Mouse (Mus musculus) myocyte (in vitro differentiated cells): ENCODE data around the gene Rbm20.

Source experiments
- E2F4 ChIP-seq: IDR thresholded peaks from one replicate; pipeline ENCODE4 v1.6.1; 2011; ENCODE audit warnings: mild to moderate bottlenecking, control low read depth, moderate library complexity; ENCODE audit not compliant: insufficient read depth
- POLR2A ChIP-seq: IDR thresholded peaks from one replicate; pipeline ENCODE4 v1.6.1; 2011; ENCODE audit warnings: low read depth, mild to moderate bottlenecking, control low read depth, moderate library complexity; ENCODE audit not compliant: insufficient read length

DNA sequence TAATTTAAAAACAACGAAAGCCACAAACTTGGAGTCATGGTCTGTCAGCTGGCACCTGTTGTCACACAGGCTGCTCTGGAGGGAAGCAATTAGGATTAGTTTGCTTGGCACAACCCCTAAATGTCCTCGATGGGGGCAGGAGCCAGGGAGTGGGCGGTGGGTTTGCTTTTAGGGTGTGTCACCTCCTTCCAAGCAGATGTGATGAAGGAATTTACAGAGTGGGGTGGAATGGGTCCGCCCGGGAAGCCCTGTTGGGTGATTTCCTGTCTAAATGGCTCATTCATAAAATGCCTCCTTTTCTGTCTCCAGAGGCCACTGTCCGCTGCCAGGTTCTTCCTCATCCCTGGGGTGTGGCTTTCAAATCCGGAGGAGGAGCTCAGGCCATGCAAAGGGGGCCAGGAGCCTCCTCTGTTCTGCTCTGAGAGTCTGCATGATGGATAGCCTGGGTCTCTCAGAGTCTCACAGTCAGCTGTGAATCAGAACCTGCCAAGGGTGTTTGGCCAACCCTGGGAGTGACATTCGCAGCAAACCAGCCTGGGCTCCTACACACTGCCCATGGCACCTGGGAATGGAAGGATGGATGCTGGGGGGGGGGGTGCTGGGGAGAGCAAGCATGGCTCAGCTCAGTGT, 34.3 kb downstream of the Rbm20 start:
- TF ChIP-seq POLR2A (peak; percentile 10), E2F4 (no peak)
